Mouse (Mus musculus) natural killer cell, adult 2 months (primary cell): ENCODE results near the gene Tmc8.
"Not testable (repeated sequence)": the region's sequence is repeated elsewhere in the genome, so short reads cannot be mapped to it uniquely, and the experiment has no call there.

Experiments
- DNase-seq, 2 experiments: peaks; one replicate each; pipeline ENCODE4 v3.0.0; 2022; ENCODE audit warnings: low spot score in 2 of 2

The Tmc8 gene

DNA sequence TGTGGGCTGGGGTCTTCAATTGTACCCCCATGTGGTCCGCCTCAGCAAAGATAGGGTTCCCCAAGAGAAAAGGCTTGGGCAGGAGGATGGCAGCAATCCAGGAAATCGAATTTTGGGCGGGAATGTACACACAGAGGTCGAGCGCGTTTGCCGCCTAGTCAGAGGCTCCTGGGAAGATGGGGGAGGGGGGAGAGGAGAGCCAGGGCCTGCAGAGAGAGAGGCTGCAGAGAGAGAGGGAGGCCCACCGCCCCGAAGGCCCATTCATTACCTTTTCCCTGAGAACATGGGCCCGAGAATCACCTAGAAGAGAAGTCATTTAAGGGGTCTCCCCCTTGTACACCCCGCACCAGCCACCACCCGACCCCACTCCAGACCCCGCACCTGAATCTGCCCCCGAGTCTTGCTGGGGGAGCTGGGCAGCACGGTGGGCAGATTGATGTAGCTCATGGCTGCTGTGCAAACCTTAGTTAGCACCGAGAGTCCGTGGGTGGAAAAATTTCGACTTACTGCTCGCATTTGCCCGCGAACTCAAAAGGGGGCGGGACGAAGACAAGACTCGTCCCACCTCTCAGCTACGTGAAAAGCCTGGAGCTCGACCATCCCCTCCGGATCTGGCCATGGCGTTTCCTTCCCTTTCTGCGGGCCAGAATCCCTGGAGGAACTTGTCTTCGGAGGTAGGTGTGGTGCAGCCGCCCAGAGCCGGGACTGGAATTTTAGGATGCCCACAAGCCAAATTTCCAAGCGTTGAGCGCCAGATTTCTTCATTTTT, 43.6 kb downstream of the Tmc8 start, which contains the start of the genes Afmid and Tk1:
Gene Afmid (plus strand): TSS at position 592 of the 769 bp plus-strand sequence.
Gene Tk1 (minus strand): TSS at position 760 of the 769 bp plus-strand sequence.
- peak in 1 of 2 experiments; percentile 27 for DNase-seq

DNA sequence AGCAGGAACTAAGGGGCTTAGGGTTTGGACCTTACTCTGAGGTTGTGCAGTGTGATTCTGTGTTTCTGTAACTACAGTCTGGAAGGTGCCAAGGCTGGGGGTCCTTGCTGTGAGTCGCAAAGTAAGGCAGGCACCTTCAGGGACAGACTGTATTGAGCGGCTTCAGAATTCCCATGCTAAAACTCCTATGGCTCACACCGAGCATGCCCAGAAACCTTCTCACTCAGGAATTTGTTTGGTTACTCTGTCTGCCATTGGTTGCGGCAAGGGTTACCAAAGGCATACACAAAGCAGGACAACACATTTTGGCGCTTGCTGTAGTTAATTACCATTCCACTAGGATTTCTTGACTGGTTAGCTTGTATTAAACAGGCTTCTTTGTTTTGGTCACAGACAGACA, 44.3 kb downstream of the Tmc8 start:
- no peak for DNase-seq

DNA sequence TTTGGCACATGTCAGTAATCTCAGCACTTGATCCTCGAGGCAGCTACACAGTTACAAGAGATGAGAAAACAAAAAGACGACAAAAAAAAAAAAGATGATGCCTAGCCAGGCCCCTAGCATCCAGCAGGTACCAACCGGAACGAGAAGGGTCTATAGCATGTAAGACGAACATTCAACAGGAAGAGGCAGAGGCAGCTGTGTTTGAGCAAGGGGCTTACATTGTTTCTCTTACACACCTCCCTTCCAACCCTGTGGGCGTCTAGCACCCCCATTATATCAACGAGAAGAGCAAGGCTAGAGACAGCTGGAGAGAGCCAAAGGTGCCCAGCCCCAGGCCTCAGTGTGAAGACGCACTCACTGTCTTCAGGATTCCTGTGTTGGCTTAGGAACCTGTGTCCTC, 45.0 kb downstream of the Tmc8 start:
- DNase-seq = no peak

DNA sequence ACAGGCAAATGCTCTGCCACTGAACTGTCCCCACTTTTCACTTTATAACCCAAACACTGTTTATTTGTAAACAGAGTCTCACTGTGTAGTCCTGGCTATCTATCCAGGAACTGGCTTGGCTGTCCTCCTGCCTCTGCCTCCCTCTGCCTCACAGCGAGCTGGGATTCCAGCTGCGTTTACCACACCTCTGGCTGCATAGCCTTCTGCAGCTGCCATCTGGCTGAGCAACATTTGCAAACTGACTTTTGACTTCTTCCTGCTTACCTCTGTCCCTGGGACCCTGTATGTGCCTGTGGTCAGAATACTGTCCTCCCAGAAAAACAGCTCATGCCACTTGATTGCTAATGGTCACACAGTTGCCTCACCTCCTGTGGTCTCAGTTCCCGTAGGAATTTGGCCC, 45.5 kb downstream of the Tmc8 start:
- DNase-seq = no peak

DNA sequence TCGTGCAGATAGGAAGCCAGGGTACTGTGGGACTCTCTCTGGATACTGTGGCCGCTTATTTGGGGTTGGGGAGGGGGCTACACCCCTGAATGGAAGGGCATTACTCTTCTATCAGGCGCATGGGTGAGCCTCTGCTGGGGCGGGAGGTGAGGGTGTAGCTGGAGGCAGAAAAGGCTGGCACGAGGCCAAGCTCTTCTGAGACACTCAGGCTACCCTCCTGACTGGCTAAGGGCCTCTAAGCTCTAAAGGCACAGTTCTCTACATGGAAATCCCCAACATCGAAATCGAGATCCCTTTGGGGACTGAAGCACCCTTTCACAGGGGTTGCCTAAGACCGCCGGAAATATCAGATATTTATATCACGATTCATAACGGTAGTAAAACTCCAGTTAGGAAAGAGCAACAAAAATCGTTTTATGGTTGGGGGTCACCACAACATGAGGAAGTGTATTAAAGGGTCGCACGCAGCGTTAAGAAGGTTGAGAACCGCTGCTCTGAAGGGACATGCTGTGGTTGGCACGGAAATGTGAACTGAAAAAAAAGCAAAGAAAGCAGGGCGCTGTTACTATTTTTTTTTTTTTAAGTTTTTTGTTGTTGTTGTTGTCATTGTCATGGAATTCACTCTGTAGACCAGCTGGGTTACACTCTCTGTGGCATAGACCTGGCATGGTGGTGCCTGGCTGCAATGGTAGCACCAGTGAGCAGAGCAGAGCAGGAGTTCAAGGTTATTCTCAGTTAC, 46.4 kb downstream of the Tmc8 start:
- peak; percentile 75 to 82 for DNase-seq

DNA sequence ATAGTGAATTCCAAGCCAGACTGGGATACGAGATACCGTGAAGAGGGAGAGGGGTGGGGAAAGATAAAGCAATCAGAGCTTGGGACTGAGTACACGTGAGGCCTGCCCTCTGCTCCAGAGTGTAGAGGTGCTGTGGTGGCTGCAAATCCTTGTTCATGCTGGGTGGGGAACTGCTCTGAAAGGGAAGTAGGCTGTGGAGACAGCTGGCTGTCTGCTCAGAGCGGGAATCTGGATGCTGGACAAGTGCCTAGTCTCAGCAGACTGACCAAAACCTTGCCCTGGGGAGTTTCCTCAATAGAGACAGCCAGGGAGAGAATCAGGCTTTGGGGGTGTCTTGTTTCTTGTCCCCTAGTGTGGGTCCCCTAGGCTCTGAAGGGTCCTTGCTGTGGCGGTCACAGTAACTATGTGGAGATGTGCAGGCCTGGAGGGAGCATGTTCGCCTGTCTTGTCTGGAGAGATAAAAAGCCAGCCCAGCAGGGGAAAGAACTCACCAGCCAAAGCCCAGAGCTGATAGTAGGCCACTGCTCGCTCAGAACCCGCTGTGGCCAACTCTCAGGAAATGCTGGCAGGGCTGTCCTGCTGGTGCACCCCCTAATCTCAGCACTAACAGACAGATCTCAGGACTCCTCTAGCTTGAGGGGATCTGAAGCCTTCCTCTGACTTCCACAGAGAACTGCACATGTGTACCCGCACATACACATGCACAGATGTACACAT, 47.2 kb downstream of the Tmc8 start:
- DNase-seq = no peak

DNA sequence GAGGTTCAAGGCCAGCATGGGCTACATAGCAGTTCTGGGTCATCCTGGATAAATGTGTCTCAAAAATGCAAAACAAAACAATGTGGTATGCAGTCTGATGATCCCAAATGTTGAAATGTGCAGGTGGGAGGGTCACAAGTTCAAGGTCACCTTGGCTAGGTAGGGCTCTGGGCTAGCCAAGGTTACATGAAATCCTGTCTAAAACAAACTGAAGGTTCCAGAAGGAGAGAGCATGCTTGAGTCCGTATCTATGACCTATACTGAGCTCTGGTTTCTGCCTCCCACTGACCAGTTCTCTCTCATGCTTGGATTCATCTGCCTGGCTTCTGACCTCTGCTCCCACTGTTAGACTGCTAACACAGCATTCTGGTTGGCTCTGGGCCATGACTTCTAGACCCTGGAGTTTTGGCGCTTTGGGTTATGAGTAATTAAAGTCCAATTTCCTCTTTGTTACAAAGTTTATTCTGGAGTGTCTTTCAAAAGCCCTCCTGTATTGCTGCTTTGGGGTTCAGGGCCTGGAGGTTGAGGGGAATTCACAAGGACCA, 47.9 kb downstream of the Tmc8 start:
- DNase-seq = no peak

DNA sequence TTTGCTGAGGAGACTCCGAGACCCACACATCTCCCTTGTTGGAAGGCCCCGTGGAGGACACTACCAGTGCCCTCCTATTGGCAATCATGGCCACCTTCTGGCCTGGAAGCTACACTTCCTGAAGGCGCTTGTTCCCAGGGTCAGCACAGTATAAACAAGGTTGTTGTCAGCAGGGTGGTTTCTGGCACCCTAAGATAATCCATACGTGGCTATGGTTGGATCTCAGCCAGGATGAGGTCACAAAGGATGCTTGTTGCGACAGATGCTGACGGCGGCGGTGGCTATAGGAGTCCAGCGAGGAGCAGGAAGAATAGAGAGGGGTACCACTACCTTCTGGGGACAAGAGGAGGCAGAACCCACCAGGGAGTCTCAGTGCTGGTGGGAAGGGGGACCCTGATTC, 48.5 kb downstream of the Tmc8 start:
- DNase-seq = no peak

DNA sequence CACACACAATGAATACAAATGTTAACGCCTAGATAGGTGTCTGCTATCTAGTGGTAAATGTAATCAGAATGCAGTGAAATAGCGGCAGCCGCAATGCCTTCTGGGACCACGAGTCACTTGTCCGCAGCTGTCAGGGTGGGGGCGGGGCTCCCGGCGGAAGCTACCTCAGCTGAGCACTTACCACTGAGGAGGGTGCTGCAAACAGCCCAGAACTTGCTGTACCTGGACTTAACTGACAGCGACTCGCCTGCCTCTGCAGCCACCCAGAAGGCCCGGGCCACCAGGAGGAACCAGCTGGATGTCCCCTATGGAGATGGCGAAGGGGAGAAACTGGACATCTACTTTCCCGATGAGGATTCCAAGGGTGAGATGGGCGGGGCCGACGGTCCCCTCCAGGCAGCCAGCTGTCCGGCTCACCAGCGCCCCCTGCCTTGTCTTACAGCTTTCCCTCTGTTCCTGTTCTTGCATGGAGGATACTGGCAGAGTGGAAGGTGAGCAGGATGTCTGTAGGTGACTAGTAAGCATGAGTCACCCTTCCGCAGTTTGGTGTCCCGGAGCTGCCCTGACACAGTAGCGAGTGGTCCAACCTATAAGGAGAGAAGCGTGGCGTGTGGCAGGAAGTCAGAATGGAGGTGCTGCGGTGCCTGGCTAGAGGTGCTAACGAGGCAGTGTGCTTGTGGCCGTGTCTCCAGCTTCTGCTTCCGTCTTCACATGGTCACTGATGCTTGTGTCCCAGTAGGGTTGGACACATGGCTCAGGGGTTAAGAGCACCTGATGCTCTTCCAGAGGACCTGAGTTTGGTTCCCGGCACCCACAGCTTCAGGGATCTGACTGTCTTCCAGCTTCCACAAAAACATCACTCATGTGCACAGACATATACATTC, 50.5 kb downstream of the Tmc8 start:
- peak; percentile 89 to 92 for DNase-seq

DNA sequence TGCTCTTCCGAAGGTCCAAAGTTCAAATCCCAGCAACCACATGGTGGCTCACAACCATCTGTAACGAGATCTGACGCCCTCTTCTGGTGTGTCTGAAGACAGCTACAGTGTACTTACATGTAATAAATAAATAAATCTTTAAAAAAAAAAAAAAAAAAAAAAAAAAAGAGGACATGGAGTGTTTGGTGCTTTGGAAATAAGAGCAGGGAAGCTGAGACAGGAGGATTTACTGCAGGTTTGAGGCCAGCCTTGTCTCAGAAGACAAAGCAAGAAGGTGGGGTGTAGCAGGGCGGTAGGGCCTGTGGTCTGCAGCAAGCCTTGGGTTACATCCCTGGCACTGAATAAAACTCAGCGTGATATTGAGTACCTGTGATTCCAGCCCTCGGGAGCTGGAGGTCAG, 51.6 kb downstream of the Tmc8 start:
- not testable (repeated sequence) for DNase-seq

DNA sequence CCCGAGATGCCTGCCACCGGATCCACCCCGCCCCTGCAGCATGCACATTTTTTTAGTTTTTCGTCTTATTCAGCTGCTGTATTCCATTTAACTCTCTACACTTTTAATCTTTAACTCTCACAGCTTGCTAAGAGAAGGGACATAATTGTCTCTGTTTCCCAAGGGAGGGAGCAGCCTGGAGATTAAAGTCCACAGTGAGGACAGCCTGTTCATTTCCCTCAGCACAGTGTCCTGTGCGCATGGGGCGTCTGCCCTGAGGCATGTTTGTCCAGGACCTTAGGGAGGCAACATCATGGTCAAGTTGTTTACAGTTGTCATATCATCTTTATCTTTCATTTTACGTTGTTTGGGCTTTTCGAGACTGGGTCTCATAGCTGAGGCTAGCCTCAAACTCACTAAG, 52.2 kb downstream of the Tmc8 start:
- DNase-seq = no peak

DNA sequence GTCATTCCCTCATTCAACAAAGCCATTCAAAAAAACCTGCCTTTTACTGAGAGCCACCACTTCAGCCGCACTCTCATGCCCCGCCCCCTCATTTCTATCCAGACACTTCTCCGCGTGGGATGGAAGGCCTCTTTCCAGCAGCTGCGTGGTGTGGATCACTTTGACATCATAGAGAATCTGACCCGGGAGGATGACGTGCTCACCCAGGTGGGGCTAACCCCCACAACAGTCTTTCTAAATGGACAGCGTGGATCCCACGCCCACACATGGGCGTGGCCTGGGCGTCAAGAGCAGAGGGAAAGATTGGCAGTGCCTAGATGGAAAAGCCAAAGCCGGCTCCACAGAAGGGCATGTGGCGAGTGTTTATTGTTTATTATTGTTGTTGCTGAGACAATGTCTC, 54.4 kb downstream of the Tmc8 start:
- no peak for DNase-seq

DNA sequence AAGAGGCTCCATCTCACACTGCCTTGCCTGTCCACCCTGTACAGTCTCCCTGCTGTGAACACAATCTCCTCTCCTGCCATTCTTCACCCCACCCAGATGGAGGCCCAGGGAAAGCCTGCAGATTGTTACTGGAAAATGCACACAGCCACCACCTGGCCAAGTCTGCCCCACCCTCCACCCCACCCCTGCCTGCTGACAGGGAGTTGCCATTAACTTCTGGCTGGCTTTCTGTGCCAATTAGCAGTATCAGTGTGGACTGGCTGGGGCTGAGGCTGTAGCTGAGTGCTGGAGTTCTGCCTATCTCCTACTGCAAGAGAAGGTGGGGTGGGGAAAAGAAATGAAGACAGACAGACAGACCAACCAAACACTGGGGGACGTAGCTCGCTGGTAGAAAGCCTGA, 56.7 kb downstream of the Tmc8 start:
- DNase-seq = no peak

DNA sequence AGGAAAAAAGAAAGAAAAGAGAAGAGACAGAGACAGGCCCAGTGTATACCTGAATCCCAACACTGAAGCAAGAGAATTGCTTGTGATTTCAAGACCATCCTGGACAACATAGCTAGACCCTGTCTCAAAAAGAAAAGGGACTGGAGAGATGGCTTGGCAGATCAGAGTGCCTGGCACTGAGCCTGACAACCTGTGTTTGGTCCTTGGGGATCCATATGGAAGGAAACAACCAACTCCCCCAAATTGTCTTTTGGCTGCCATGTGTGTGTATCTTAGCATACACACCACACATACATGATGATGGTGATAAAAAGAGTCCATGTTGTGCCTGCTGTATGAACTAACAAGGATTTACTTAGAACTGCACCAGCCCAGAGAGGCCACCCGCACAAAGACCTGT, 57.1 kb downstream of the Tmc8 start:
- DNase-seq = no peak

DNA sequence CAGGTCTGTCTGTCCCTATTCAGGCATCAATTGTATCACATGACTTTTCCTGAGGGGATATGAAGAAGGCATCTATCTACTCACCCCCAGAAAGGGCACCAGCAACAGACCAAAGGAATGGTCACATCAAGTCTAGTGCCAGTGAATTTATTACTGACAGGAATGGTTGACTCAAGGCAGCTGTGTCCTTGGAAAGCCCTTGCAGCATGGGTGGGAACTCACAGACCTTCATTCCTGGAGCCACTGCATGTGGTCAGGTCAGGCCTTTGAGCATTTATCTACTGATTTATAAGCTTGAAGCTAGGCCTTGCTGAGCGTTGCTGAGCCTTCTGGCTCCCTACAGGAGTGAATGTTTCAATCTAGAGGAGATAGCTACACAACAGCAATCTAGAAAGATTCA, 59.0 kb downstream of the Tmc8 start:
- DNase-seq = no peak
